Mouse (Mus musculus) erythroblast, embryonic 14.5 days (primary cell): ENCODE data around the gene Nhsl1.

Experiments
- GATA1 ChIP-seq: IDR thresholded peaks from 2 replicates; pipeline ENCODE4 v1.6.1; 2012; ENCODE audit warnings: low read length, inconsistent platforms, mixed read lengths
- TAL1 ChIP-seq: IDR thresholded peaks from 3 replicates; pipeline ENCODE4 v1.6.1; 2012; ENCODE audit warnings: low read length, inconsistent platforms, mixed read lengths

DNA sequence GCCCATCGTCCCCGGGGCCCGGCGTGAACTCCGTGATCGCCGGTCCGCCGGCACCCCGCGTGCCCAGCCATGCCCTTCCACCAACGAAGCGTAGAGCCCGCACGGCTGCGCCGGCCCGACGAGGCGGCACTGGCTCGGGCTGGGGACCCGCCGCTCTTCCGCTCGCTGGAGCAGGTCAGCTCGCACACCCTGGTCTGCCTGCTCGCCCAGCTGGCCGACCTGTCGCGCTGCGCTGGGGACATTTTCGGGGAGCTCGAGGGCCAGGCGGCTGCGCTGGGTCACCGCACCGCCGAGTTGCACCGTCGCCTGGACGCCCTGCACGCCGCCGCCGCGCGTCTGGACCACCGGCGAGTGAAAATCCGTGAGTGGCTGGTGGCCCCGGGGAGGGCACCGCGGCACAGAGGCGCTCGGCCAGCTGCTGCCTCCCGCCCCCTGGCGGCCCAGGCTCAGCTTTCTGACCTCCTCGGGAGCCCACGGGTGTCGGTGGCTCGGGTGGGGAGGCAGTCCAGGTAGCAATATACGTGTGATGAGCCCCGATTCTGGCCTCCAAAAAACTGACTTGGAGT lies at the start of gene Nhsl1:
- TF ChIP-seq GATA1 (no peak), TAL1 (no peak)
